Mouse (Mus musculus): Measurements from ENCODE around the gene Strip1.
"Not testable (repeated sequence)": the region's sequence is repeated elsewhere in the genome, so short reads cannot be mapped to it uniquely, and the experiment has no call there.

The Strip1 gene

GRCm38 (mm10) chr3:107631523-107631958, at the start of gene Strip1:
TSS of gene Strip1 (minus strand) at chr3:107631694.
- peak; percentile 91 for DNase-seq

- no peak for DNase-seq
Measured at GRCm38 (mm10) chr3:107680790-107681576, 49.5 kb upstream of the Strip1 start.

- no peak for DNase-seq
Measured at GRCm38 (mm10) chr3:107671509-107671908, 40.0 kb upstream of the Strip1 start.

- DNase-seq = no peak
Measured at GRCm38 (mm10) chr3:107670500-107670899, 39.0 kb upstream of the Strip1 start.

- DNase-seq = no peak
Measured at GRCm38 (mm10) chr3:107668786-107669185, 37.3 kb upstream of the Strip1 start.

GRCm38 (mm10) chr3:107667426-107667825, 35.9 kb upstream of the Strip1 start:
- no peak for DNase-seq

- DNase-seq = no peak
Measured at GRCm38 (mm10) chr3:107664641-107665040, 33.1 kb upstream of the Strip1 start.

GRCm38 (mm10) chr3:107659000-107659399, 27.5 kb upstream of the Strip1 start:
- no peak for DNase-seq

GRCm38 (mm10) chr3:107656888-107657287, 25.4 kb upstream of the Strip1 start:
- DNase-seq = no peak

- no peak for DNase-seq
Measured at GRCm38 (mm10) chr3:107656151-107656550, 24.7 kb upstream of the Strip1 start.

GRCm38 (mm10) chr3:107655491-107655890, 24.0 kb upstream of the Strip1 start:
- DNase-seq = no peak

GRCm38 (mm10) chr3:107654861-107655260, 23.4 kb upstream of the Strip1 start:
- DNase-seq = no peak

GRCm38 (mm10) chr3:107652968-107653367, 21.5 kb upstream of the Strip1 start:
- no peak for DNase-seq

GRCm38 (mm10) chr3:107650276-107650675, 18.8 kb upstream of the Strip1 start:
- DNase-seq = not testable (repeated sequence)

GRCm38 (mm10) chr3:107646947-107647346, 15.5 kb upstream of the Strip1 start:
- no peak for DNase-seq

- DNase-seq = no peak
Measured at GRCm38 (mm10) chr3:107637606-107638172, 6.2 kb upstream of the Strip1 start.

GRCm38 (mm10) chr3:107636236-107636635, 4.7 kb upstream of the Strip1 start:
- no peak for DNase-seq

- no peak for DNase-seq
Measured at GRCm38 (mm10) chr3:107635836-107636235, 4.3 kb upstream of the Strip1 start.

- DNase-seq = no peak
Measured at GRCm38 (mm10) chr3:107633906-107634305, 2.4 kb upstream of the Strip1 start.

GRCm38 (mm10) chr3:107632786-107633185, 1.3 kb upstream of the Strip1 start:
- no peak for DNase-seq

- peak in 1 of 2 experiments; percentile 8 for DNase-seq
Measured at GRCm38 (mm10) chr3:107630682-107631522, 592 bp downstream of the Strip1 start, which contains the start of gene Gm10961. TSS of gene Gm10961 (plus strand) at chr3:107631322.

- no peak for DNase-seq
Measured at GRCm38 (mm10) chr3:107629411-107629810, 2.1 kb downstream of the Strip1 start.

GRCm38 (mm10) chr3:107628551-107628950, 2.9 kb downstream of the Strip1 start:
- DNase-seq = no peak
